Mouse (Mus musculus) kidney, embryonic 14.5 days (tissue): ENCODE results near the gene Zfp777. TPM values are rescaled to one million over a fixed set of nuclear protein-coding genes. Genes with fewer than 3 reads are reported as not detected.

Experiments
- ATAC-seq: fragments of 200-750 bp; cut with Nextera tagmentation; 2 replicates; pipeline ENCODE4 v1.8.0; 2017; ENCODE audit warnings: moderate number of reproducible peaks, mild to moderate bottlenecking, moderate TSS enrichment, moderate library complexity; ENCODE audit not compliant: low FRiP score, low TSS enrichment
- H3K27ac ChIP-seq: fragments of 300-500 bp; sonication (generic); 2 replicates; pipeline ENCODE4 v1.5.1; 2014; ENCODE audit warnings: low read depth, mild to moderate bottlenecking, low read length, moderate library complexity, mixed read lengths
- H3K27me3 ChIP-seq: fragments of 300-500 bp; sonication (generic); 2 replicates; pipeline ENCODE4 v1.6.1; 2014; ENCODE audit warnings: mild to moderate bottlenecking, low read length; ENCODE audit not compliant: control insufficient read depth, insufficient read depth
- H3K36me3 ChIP-seq: fragments of 300-500 bp; sonication (generic); 2 replicates; pipeline ENCODE4 v1.6.1; 2014; ENCODE audit warnings: low read length, mixed read lengths; ENCODE audit not compliant: control insufficient read depth, insufficient read depth
- H3K4me1 ChIP-seq: fragments of 300-500 bp; sonication (generic); 2 replicates; pipeline ENCODE4 v1.6.1; 2014; ENCODE audit warnings: low read length, mixed read lengths; ENCODE audit not compliant: control insufficient read depth, insufficient read depth
- H3K4me2 ChIP-seq: fragments of 300-500 bp; sonication (generic); replicated peaks from 2 replicates; pipeline ENCODE4 v1.6.1; 2014; ENCODE audit warnings: low read depth, mild to moderate bottlenecking, low read length
- H3K4me3 ChIP-seq: fragments of 300-500 bp; sonication (generic); 2 replicates; pipeline ENCODE4 v1.5.1; 2014; ENCODE audit warnings: mild to moderate bottlenecking, low read length
- H3K9ac ChIP-seq: fragments of 300-500 bp; sonication (generic); 2 replicates; pipeline ENCODE4 v1.6.1; 2014; ENCODE audit warnings: low read depth, mild to moderate bottlenecking, low read length, moderate library complexity
- H3K9me3 ChIP-seq: fragments of 300-500 bp; sonication (generic); 2 replicates; pipeline ENCODE4 v1.6.1; 2016; ENCODE audit warnings: low read length; ENCODE audit not compliant: control insufficient read depth
- WGBS: fragments of 180-500 bp; shearing (Covaris S2); extraction: QIAGEN DNeasy Blood & Tissue Kit; methylation state at CpG from one replicate; pipeline ENCODE4 v1.1.7; 2014; 5-methylcytosine and 5-hydroxymethylcytosine counted together
- polyA plus RNA-seq: library from polyadenylated mRNA; unstranded; fragments of >200 nt; fragmentation: Nextera tagmentation; extraction: Ambion mirVana; gene quantifications from 2 replicates; pipeline ENCODE4 v1.2.1, GENCODE M21; 2014

Zfp777 gene
- polyA plus RNA-seq, 1 experiment from 2014 or later = 11.9 TPM

GRCm38 (mm10) chr6:48047450-48048351 is 1.0 kb downstream of the Zfp777 start:
- H3K4me1 ChIP-seq = peaks cover 6% of the 10 kb centered on the region; the same call in 1 of the 2 replicates
- WGBS = 0% methylated on average over 60 of the region's 150 CpGs
- H3K9ac ChIP-seq = peak overlapping the region; percentile 86
- no peaks in the 10 kb centered on the region for H3K9me3 ChIP-seq
- H3K4me3 ChIP-seq = peak overlapping the region; percentile 74
- no peaks in the 10 kb centered on the region for H3K27me3 ChIP-seq
- ATAC-seq = peak; percentile 67
- H3K27ac ChIP-seq = peak overlapping the region; percentile 42; the same call in 1 of the 2 replicates
- peaks cover 27% of the 10 kb centered on the region for H3K36me3 ChIP-seq
- peak overlapping the region; percentile 79 for H3K4me2 ChIP-seq

DNA sequence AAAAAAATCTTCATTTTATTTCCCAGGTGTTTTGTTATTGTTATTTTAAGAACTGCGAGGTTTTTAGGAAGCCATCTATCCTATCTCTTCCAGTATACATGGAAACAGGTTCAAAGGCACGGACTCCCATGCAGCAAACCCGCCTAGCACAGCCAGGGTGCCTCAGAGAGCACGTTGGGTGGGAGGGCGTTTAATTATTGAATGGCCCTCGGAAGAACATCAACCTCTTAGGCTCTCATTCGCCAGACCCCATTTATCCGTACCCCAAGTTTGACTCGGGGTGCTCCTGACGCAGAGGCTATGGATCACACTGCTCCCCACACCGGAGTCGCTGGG is 1.6 kb downstream of the Zfp777 start:
- Histone ChIP-seq H3K9me3 (no peaks in the 10 kb centered on the region), H3K36me3 (peaks cover 33% of the 10 kb centered on the region), H3K4me3 (peak overlapping the region; percentile 74), H3K9ac (peak overlapping the region; percentile 86), H3K4me1 (peaks cover 6% of the 10 kb centered on the region; the same call in 1 of the 2 replicates), H3K4me2 (peak overlapping the region; percentile 79), H3K27ac (no peak overlapping the region), H3K27me3 (no peaks in the 10 kb centered on the region)
- WGBS = 8% methylated on average over 9 of the region's 12 CpGs
- no peak for ATAC-seq

- H3K27ac ChIP-seq = no peak overlapping the region
- no peak overlapping the region for H3K4me2 ChIP-seq
- no peak overlapping the region for H3K4me3 ChIP-seq
- no peaks in the 10 kb centered on the region for H3K9me3 ChIP-seq
- H3K4me1 ChIP-seq = no peaks in the 10 kb centered on the region
- ATAC-seq = no peak
- H3K9ac ChIP-seq = no peak overlapping the region
- peaks cover 73% of the 10 kb centered on the region for H3K36me3 ChIP-seq
- no peaks in the 10 kb centered on the region for H3K27me3 ChIP-seq
Measured at GRCm38 (mm10) chr6:48032661-48033060, 16.1 kb downstream of the Zfp777 start.

GRCm38 (mm10) chr6:48025905-48026660 is 22.6 kb downstream of the Zfp777 start:
- no peak for ATAC-seq
- Histone ChIP-seq H3K27me3 (no peaks in the 10 kb centered on the region), H3K9ac (no peak overlapping the region), H3K9me3 (peaks cover 26% of the 10 kb centered on the region), H3K4me3 (no peak overlapping the region), H3K4me1 (no peaks in the 10 kb centered on the region), H3K36me3 (peaks cover 69% of the 10 kb centered on the region), H3K27ac (no peak overlapping the region), H3K4me2 (no peak overlapping the region)
- 89% methylated on average over 10 of the region's 10 CpGs for WGBS

- Histone ChIP-seq H3K9ac (no peak overlapping the region), H3K27me3 (no peaks in the 10 kb centered on the region), H3K9me3 (peaks cover 26% of the 10 kb centered on the region), H3K36me3 (peaks cover 64% of the 10 kb centered on the region), H3K4me3 (no peak overlapping the region; the same call in 1 of the 2 replicates), H3K4me1 (no peaks in the 10 kb centered on the region), H3K4me2 (no peak overlapping the region), H3K27ac (no peak overlapping the region)
- 85% methylated on average over 21 of the region's 21 CpGs for WGBS
- 0 out of 2 replicates have a peak, but pooled peaks have one; percentile 16 for ATAC-seq
Measured at GRCm38 (mm10) chr6:48024994-48025345, 23.7 kb downstream of the Zfp777 start.

GRCm38 (mm10) chr6:48024330-48024993 is 24.2 kb downstream of the Zfp777 start:
- H3K27ac ChIP-seq = no peak overlapping the region
- no peak overlapping the region for H3K9ac ChIP-seq
- H3K9me3 ChIP-seq = peaks cover 26% of the 10 kb centered on the region
- 75% methylated on average over 43 of the region's 43 CpGs for WGBS
- H3K4me2 ChIP-seq = no peak overlapping the region
- no peaks in the 10 kb centered on the region for H3K27me3 ChIP-seq
- no peak overlapping the region; the same call in 1 of the 2 replicates for H3K4me3 ChIP-seq
- no peaks in the 10 kb centered on the region for H3K4me1 ChIP-seq
- H3K36me3 ChIP-seq = peaks cover 64% of the 10 kb centered on the region
- peak; percentile 57; the same call in 1 of the 2 replicates for ATAC-seq

DNA sequence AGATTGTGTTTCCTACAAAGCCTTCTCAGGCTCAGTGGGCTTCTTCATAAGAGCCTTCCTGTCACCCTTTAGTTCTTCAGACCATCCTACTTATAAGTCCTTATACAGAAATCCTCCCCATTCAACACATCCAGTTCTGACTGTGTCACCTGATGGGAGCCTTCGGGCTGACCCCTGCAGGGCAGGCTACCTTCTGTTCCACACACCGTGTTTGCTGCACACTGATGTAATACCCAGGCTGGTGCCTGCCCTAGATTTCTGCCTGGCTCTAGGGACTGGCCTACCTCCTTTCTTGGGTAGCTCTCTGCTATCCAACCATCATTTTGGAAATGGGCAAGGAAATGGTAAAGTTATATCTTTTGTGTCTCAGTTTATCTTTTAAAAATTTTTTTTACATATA is 26.0 kb downstream of the Zfp777 start:
- Histone ChIP-seq H3K9me3 (peaks cover 26% of the 10 kb centered on the region), H3K9ac (no peak overlapping the region), H3K4me2 (no peak overlapping the region), H3K4me3 (no peak overlapping the region), H3K27ac (no peak overlapping the region), H3K4me1 (no peaks in the 10 kb centered on the region), H3K36me3 (peaks cover 52% of the 10 kb centered on the region), H3K27me3 (no peaks in the 10 kb centered on the region)
- 93% methylated on average over 2 of the region's 2 CpGs for WGBS
- ATAC-seq = no peak

DNA sequence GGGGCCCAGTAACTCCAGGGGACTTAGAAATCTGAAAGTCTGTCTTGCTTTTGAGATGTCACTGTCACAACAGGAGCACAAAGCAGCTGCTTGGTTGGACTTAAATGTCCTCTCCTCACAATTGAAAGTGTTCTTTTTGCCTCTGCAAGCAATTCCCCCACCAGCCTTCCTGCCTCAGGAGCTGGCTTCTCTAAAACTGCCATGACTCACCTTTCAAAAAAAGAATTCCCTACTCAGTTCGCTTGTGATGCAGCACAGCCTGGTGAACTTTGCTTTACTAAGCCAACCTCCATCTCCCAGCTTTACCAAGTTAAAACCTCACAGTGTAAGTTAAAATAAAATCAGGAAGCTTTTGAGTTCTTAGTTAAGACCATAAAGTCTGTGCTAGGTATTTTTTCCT is 27.0 kb downstream of the Zfp777 start:
- WGBS = 81% methylated on average over 1 of the region's 1 CpGs
- no peak overlapping the region for H3K4me2 ChIP-seq
- H3K9me3 ChIP-seq = peaks cover 26% of the 10 kb centered on the region
- no peak overlapping the region for H3K27ac ChIP-seq
- peaks cover 42% of the 10 kb centered on the region for H3K36me3 ChIP-seq
- no peaks in the 10 kb centered on the region for H3K4me1 ChIP-seq
- no peaks in the 10 kb centered on the region for H3K27me3 ChIP-seq
- H3K9ac ChIP-seq = no peak overlapping the region
- no peak overlapping the region for H3K4me3 ChIP-seq
- no peak for ATAC-seq
